Mouse (Mus musculus): ENCODE measurements around the gene Zfp146. TPM values are rescaled to one million over a fixed set of nuclear protein-coding genes. Genes with fewer than 3 reads are reported as not detected.
A peak's percentile ranks its signal among the peaks of the same experiment; 100 is the strongest.

Gene Zfp146
- polyA plus RNA-seq, 1 experiment from 2014 or later = 3.1 TPM

- H3K4me2 ChIP-seq (replicated peaks; ENCODE audit: low read depth) = peak overlapping the region; percentile 80
- H3K27me3 ChIP-seq (replicated peaks; ENCODE audit: control insufficient read depth, insufficient read depth, low read length) = no peaks in the 10 kb centered on the region
- WGBS = 11% methylated on average over 11 of the region's 11 CpGs
- ATAC-seq = peak; percentile 48
- peak overlapping the region; percentile 74 for H3K4me3 ChIP-seq (ENCODE audit: low read depth, low read length)
- no peaks in the 10 kb centered on the region; the same call in 1 of the 2 replicates for H3K36me3 ChIP-seq (ENCODE audit: control insufficient read depth, insufficient read depth)
- H3K27ac ChIP-seq (ENCODE audit: low read depth, low read length) = peak overlapping the region; percentile 70
- peak overlapping the region; percentile 66 for H3K9ac ChIP-seq (ENCODE audit: low read depth, low read length)
- no peak for TF ChIP-seq CTCF (IDR thresholded peaks at IDR 0.05; ENCODE audit: low read depth)
- no peaks in the 10 kb centered on the region for H3K4me1 ChIP-seq (replicated peaks; ENCODE audit: control insufficient read depth, insufficient read depth, low read length)
- no peaks in the 10 kb centered on the region for H3K9me3 ChIP-seq (ENCODE audit: control insufficient read depth)
These were observed 867 bp upstream of the Zfp146 start for GRCm38 (mm10) chr7:30170283-30170951.

DNA sequence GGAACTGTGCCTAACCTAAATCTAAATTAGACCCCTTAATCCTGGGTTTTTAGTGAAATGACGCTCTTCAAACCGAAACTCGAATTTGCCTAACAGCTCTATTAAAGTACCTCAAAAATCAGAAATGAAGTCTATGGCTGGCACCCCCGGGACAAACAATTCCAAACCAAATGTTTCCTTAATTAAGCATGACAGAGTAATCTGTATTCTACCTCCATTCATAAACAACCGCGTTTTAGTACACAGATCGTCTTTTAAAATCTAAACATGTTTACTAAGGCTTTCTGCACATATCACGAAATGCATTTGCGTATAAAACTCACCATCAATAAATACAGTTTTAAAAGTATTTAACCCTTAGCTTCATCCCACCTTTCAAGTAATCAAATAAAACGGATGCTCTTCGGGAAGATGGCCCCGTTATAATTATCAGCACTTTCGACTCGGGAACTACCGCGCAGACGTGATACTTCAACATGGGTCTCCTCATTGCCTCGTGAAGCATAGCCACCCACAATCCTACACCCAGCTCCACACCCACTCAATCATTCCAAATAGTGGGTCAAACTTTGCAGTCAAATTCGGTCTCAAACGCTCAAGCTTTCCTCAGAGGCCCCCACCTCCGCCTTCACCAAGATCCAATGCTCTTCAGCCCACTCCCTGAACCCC lies 502 bp downstream of the Zfp146 start:
- WGBS = 2% methylated on average over 21 of the region's 21 CpGs
- Histone ChIP-seq H3K9ac (ENCODE audit: low read depth, low read length) (peak overlapping the region; percentile 66), H3K9me3 (ENCODE audit: control insufficient read depth) (0 out of 2 replicates have a peak, but pooled peaks cover 5% of the 10 kb centered on the region), H3K27me3 (replicated peaks; ENCODE audit: control insufficient read depth, insufficient read depth, low read length) (no peaks in the 10 kb centered on the region), H3K4me3 (ENCODE audit: low read depth, low read length) (peak overlapping the region; percentile 74), H3K36me3 (ENCODE audit: control insufficient read depth, insufficient read depth) (no peaks in the 10 kb centered on the region; the same call in 1 of the 2 replicates), H3K4me2 (replicated peaks; ENCODE audit: low read depth) (peak overlapping the region; percentile 80), H3K4me1 (replicated peaks; ENCODE audit: control insufficient read depth, insufficient read depth, low read length) (no peaks in the 10 kb centered on the region), H3K27ac (ENCODE audit: low read depth, low read length) (peak overlapping the region; percentile 70)
- no peak for TF ChIP-seq CTCF (IDR thresholded peaks at IDR 0.05; ENCODE audit: low read depth)
- peak; percentile 19 for ATAC-seq

DNA sequence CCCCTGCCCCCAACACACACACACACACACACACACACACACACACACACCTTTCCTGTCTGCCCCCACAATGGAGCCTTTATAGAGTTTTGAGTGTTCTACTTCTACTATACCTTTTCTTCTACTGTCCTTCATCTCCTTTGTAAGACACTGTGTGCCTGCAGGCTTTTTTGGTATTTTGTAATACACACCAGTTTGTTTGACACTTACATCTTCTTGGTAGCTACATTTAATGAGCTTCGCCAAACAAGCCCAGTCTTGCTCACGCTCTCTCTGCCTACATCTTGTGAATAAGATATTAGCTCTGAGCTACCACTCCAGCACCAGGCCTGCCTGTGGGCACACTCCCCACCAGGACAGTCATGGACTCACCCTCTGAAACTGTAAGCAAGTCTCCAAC lies 4.8 kb downstream of the Zfp146 start:
- no peak overlapping the region for H3K27ac ChIP-seq (ENCODE audit: low read depth, low read length)

DNA sequence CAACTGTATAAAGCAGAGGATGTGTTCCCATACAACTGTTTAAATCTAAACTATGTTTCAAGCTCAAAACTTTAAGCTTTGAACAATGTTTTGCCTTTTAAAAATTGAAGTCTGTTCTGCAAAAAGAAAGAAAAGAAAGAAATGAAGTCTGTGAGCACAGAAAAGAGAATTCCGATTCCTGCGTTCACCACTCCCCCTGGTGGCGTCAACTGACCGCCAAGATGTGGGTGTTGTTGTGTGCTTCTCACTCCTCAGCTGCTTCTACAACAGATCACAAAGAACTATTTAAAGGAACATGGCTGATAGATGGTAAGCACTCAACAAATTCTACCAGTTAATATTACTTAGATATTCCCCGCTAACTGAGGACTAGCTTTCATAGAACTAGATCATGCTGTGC lies 6.4 kb downstream of the Zfp146 start:
- Histone ChIP-seq H3K27ac (ENCODE audit: low read depth, low read length) (peak overlapping the region; percentile 11; the same call in 1 of the 2 replicates), H3K4me2 (replicated peaks; ENCODE audit: low read depth) (no peak overlapping the region), H3K4me3 (ENCODE audit: low read depth, low read length) (no peak overlapping the region), H3K9me3 (ENCODE audit: control insufficient read depth) (peaks cover 38% of the 10 kb centered on the region), H3K27me3 (replicated peaks; ENCODE audit: control insufficient read depth, insufficient read depth, low read length) (no peaks in the 10 kb centered on the region), H3K9ac (ENCODE audit: low read depth, low read length) (no peak overlapping the region), H3K36me3 (ENCODE audit: control insufficient read depth, insufficient read depth) (peaks cover 52% of the 10 kb centered on the region), H3K4me1 (replicated peaks; ENCODE audit: control insufficient read depth, insufficient read depth, low read length) (no peaks in the 10 kb centered on the region)
- WGBS = 96% methylated on average over 5 of the region's 5 CpGs
- ATAC-seq = no peak
- 0 out of 2 replicates have a peak, but pooled peaks have one; percentile 4 for TF ChIP-seq CTCF (IDR thresholded peaks at IDR 0.05; ENCODE audit: low read depth)

More for the DNA sequence above, 4.8 kb downstream of the Zfp146 start:
- WGBS = 98% methylated on average over 2 of the region's 2 CpGs
- no peak for ATAC-seq
- H3K9ac ChIP-seq (ENCODE audit: low read depth, low read length) = no peak overlapping the region
- no peak for TF ChIP-seq CTCF (IDR thresholded peaks at IDR 0.05; ENCODE audit: low read depth)
- no peaks in the 10 kb centered on the region for H3K27me3 ChIP-seq (replicated peaks; ENCODE audit: control insufficient read depth, insufficient read depth, low read length)
- H3K9me3 ChIP-seq (ENCODE audit: control insufficient read depth) = peaks cover 36% of the 10 kb centered on the region
- H3K4me2 ChIP-seq (replicated peaks; ENCODE audit: low read depth) = no peak overlapping the region
- H3K36me3 ChIP-seq (ENCODE audit: control insufficient read depth, insufficient read depth) = peaks cover 36% of the 10 kb centered on the region
- no peaks in the 10 kb centered on the region for H3K4me1 ChIP-seq (replicated peaks; ENCODE audit: control insufficient read depth, insufficient read depth, low read length)
- no peak overlapping the region for H3K4me3 ChIP-seq (ENCODE audit: low read depth, low read length)

- H3K4me1 ChIP-seq (replicated peaks; ENCODE audit: control insufficient read depth, insufficient read depth, low read length) = no peaks in the 10 kb centered on the region
- no peak overlapping the region for H3K4me2 ChIP-seq (replicated peaks; ENCODE audit: low read depth)
- H3K9ac ChIP-seq (ENCODE audit: low read depth, low read length) = no peak overlapping the region
- no peak for TF ChIP-seq CTCF (IDR thresholded peaks at IDR 0.05; ENCODE audit: low read depth)
- no peaks in the 10 kb centered on the region for H3K27me3 ChIP-seq (replicated peaks; ENCODE audit: control insufficient read depth, insufficient read depth, low read length)
- 94% methylated on average over 3 of the region's 3 CpGs for WGBS
- H3K9me3 ChIP-seq (ENCODE audit: control insufficient read depth) = peaks cover 26% of the 10 kb centered on the region
- H3K27ac ChIP-seq (ENCODE audit: low read depth, low read length) = no peak overlapping the region
- ATAC-seq = no peak
- H3K36me3 ChIP-seq (ENCODE audit: control insufficient read depth, insufficient read depth) = peaks cover 46% of the 10 kb centered on the region
- H3K4me3 ChIP-seq (ENCODE audit: low read depth, low read length) = no peak overlapping the region
These were observed 14.0 kb downstream of the Zfp146 start for GRCm38 (mm10) chr7:30155507-30155906.

- WGBS = 89% methylated on average over 1 of the region's 1 CpGs
- ATAC-seq = no peak
- peaks cover 37% of the 10 kb centered on the region for H3K36me3 ChIP-seq (ENCODE audit: control insufficient read depth, insufficient read depth)
These were observed 15.5 kb downstream of the Zfp146 start for GRCm38 (mm10) chr7:30154040-30154439.

More at GRCm38 (mm10) chr7:30154040-30154439, 15.5 kb downstream of the Zfp146 start:
- Histone ChIP-seq H3K4me1 (replicated peaks; ENCODE audit: control insufficient read depth, insufficient read depth, low read length) (no peaks in the 10 kb centered on the region), H3K27ac (ENCODE audit: low read depth, low read length) (no peak overlapping the region), H3K4me3 (ENCODE audit: low read depth, low read length) (no peak overlapping the region), H3K9ac (ENCODE audit: low read depth, low read length) (no peak overlapping the region), H3K9me3 (ENCODE audit: control insufficient read depth) (peaks cover 33% of the 10 kb centered on the region), H3K4me2 (replicated peaks; ENCODE audit: low read depth) (no peak overlapping the region), H3K27me3 (replicated peaks; ENCODE audit: control insufficient read depth, insufficient read depth, low read length) (no peaks in the 10 kb centered on the region)
- 0 out of 2 replicates have a peak, but pooled peaks have one; percentile 1 for TF ChIP-seq CTCF (IDR thresholded peaks at IDR 0.05; ENCODE audit: low read depth)
